Mouse (Mus musculus): ENCODE measurements around the gene Klra1. TPM values are rescaled to one million over a fixed set of nuclear protein-coding genes. Genes with fewer than 3 reads are reported as not detected.
"Not testable (repeated sequence)": the region's sequence is repeated elsewhere in the genome, so short reads cannot be mapped to it uniquely, and the experiment has no call there.

Gene Klra1
- polyA plus RNA-seq (2015; fragmentation: Nextera tagmentation; extraction: Ambion mirVana): not detected in 2 replicates

DNA sequence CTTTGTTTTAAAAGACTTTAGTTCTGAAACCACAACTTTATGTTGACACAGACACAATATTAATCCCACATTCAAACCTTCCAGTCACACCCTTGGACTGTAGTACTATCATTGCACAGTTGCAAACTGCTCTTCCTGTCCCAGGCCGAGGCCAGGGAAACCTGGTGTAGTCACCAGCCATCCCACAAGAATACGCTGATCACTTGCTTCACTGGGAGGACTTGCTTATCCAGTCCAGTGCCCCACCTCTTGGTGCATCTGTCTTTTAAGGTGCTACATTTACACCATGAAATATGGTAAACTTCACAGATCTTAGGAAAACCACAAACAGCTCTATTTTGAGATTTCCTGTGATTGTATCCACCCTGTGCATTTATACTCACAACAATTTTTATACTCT, at the start of gene Klra1:
Gene Klra1, minus strand, starts transcription at position 125 of the 400 bp plus-strand sequence.
- WGBS: 77% methylated on average over 2 of the region's 2 CpGs

DNA sequence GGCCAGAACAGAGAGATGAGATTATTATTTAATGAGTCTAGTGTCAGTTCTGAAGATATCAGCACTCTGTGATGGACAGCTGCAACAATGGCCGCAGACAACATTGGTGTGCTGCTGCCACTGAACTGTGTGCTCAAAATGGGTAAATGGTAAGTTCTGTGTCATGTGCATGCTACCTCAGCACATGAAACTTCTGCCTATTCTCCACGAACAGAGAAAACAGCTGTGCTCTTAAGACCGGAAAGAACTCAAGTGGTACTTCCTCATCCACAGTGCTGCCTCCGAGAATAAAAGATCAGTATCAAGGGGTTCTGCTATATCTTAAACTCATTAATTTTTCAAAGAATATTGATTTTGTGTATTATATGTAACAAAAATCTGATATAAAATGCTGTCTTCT, 42.8 kb upstream of the Klra1 start:
- WGBS: 87% methylated on average over 4 of the region's 4 CpGs
- H3K36me3 ChIP-seq: no peaks in the 10 kb centered on the region

More for the DNA sequence above, at the start of gene Klra1:
- Histone ChIP-seq H3K36me3 (no peaks in the 10 kb centered on the region), H3K4me2 (no peak within 1 kb of the TSS), H3K4me3 (replicated peaks) (no peak within 1 kb of the TSS), H3K27me3 (replicated peaks) (no peaks in the 10 kb centered on the region), H3K9ac (no peak within 1 kb of the TSS), H3K4me1 (no peaks in the 10 kb centered on the region), H3K27ac (no peak within 1 kb of the TSS), H3K9me3 (no peaks in the 10 kb centered on the region)
- ATAC-seq (ENCODE audit: insufficient read depth, low FRiP score, low read depth): no peak

GRCm38 (mm10) chr6:130419158-130419557, 32.5 kb upstream of the Klra1 start:
- Histone ChIP-seq H3K27ac (no peak overlapping the region), H3K27me3 (replicated peaks) (no peaks in the 10 kb centered on the region), H3K4me1 (no peaks in the 10 kb centered on the region), H3K9ac (no peak overlapping the region), H3K36me3 (no peaks in the 10 kb centered on the region), H3K9me3 (no peaks in the 10 kb centered on the region), H3K4me3 (replicated peaks) (no peak overlapping the region), H3K4me2 (no peak overlapping the region)
- WGBS: 89% methylated on average over 2 of the region's 2 CpGs
- ATAC-seq (ENCODE audit: insufficient read depth, low FRiP score, low read depth): no peak

More for the DNA sequence above, 42.8 kb upstream of the Klra1 start:
- Histone ChIP-seq H3K4me3 (replicated peaks) (no peak overlapping the region), H3K4me1 (no peaks in the 10 kb centered on the region), H3K9ac (no peak overlapping the region), H3K27ac (no peak overlapping the region), H3K27me3 (replicated peaks) (no peaks in the 10 kb centered on the region), H3K4me2 (no peak overlapping the region), H3K9me3 (no peaks in the 10 kb centered on the region)
- ATAC-seq (ENCODE audit: insufficient read depth, low FRiP score, low read depth): no peak

- H3K4me2 ChIP-seq: no peak overlapping the region
- no peaks in the 10 kb centered on the region for H3K27me3 ChIP-seq (replicated peaks)
- no peaks in the 10 kb centered on the region for H3K9me3 ChIP-seq
- no peaks in the 10 kb centered on the region for H3K4me1 ChIP-seq
- 62% methylated on average over 1 of the region's 1 CpGs for WGBS
- no peak overlapping the region for H3K4me3 ChIP-seq (replicated peaks)
- no peak overlapping the region for H3K9ac ChIP-seq
- H3K36me3 ChIP-seq: no peaks in the 10 kb centered on the region
- ATAC-seq (ENCODE audit: insufficient read depth, low FRiP score, low read depth): no peak
- no peak overlapping the region for H3K27ac ChIP-seq
Measured at GRCm38 (mm10) chr6:130404882-130405281, 18.2 kb upstream of the Klra1 start.

DNA sequence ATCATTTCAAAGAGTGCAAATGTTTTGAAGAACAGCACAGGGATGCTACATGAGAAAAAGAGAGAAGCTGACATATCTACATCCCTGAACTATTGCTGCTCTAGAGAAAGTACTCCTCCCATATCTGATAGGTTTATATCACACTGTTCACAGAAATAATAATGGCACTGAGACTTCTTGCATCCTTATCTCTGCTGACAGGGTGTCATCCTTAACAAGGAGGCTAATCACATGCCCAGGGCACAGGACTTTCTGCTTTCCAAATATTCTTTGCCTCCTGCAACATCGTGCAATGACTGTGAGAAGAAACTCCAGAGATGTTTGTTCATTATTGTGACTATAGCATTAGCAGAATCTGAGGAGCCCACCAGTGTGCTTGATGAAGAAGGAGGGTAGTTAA, 871 bp downstream of the Klra1 start:
- Histone ChIP-seq H3K27me3 (replicated peaks) (no peaks in the 10 kb centered on the region), H3K9ac (no peak overlapping the region), H3K4me1 (no peaks in the 10 kb centered on the region), H3K36me3 (no peaks in the 10 kb centered on the region), H3K4me2 (no peak overlapping the region), H3K4me3 (replicated peaks) (no peak overlapping the region), H3K27ac (no peak overlapping the region), H3K9me3 (no peaks in the 10 kb centered on the region)
- 53% methylated on average over 1 of the region's 1 CpGs for WGBS
- no peak for ATAC-seq (ENCODE audit: insufficient read depth, low FRiP score, low read depth)

DNA sequence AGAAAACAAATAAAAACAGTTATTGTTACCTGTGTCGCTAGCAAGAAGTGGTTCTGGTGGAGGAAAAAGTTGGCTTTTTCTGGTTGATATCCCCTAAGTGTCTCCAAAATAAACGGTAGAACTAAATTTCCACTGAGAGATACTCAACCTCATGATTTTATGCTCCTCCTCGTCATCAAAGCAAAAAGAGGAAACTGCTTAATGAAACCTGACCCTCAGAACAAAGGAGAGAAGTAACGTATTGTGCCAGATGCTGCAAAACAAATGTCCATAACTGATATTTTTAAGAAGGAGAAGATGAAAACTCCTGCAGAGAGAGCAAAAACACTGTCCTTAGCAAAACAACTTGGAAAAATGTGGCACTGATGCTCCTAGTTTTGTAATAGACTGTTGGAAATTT, 4.3 kb downstream of the Klra1 start:
- no peak overlapping the region for H3K4me2 ChIP-seq
- H3K36me3 ChIP-seq: no peaks in the 10 kb centered on the region
- no peak overlapping the region for H3K27ac ChIP-seq
- no peak overlapping the region for H3K4me3 ChIP-seq (replicated peaks)
- ATAC-seq (ENCODE audit: insufficient read depth, low FRiP score, low read depth): no peak
- H3K9ac ChIP-seq: no peak overlapping the region
- H3K4me1 ChIP-seq: no peaks in the 10 kb centered on the region
- no peaks in the 10 kb centered on the region for H3K27me3 ChIP-seq (replicated peaks)
- no peaks in the 10 kb centered on the region for H3K9me3 ChIP-seq
- WGBS: 76% methylated on average over 4 of the region's 4 CpGs

- H3K4me2 ChIP-seq; H3K4me3 ChIP-seq (replicated peaks); H3K36me3 ChIP-seq; H3K9ac ChIP-seq; ATAC-seq (ENCODE audit: insufficient read depth, low FRiP score, low read depth); H3K27ac ChIP-seq; H3K27me3 ChIP-seq (replicated peaks); H3K4me1 ChIP-seq; H3K9me3 ChIP-seq: not testable (repeated sequence)
- WGBS: 21% methylated on average over 1 of the region's 1 CpGs
Measured at GRCm38 (mm10) chr6:130345381-130345780, 41.3 kb downstream of the Klra1 start.

GRCm38 (mm10) chr6:130341973-130342372, 44.7 kb downstream of the Klra1 start:
- not testable (repeated sequence) for H3K27ac ChIP-seq; H3K4me1 ChIP-seq; H3K27me3 ChIP-seq (replicated peaks); H3K4me2 ChIP-seq; H3K4me3 ChIP-seq (replicated peaks); H3K9ac ChIP-seq; H3K36me3 ChIP-seq; ATAC-seq (ENCODE audit: insufficient read depth, low FRiP score, low read depth); H3K9me3 ChIP-seq
- 75% methylated on average over 2 of the region's 2 CpGs for WGBS

DNA sequence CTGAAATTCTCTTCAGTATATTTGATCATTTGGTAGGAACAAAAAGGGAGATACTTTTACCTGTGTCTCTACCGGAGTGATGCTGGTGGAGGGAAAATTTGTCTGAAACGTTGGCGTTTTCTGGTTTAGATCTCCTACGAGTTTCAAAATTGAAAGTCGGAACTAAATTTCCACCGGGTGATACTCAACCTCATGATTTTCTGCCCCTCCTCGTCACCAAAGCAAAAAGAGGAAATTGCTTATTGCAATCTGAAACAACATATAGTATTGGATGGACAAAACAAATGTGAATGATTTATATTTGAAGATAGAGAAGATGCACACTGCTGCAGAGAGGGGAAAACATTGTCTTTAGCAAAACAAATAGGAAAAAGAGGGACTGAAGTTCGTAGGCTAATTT, 49.3 kb downstream of the Klra1 start, which contains the start of gene Klra3:
Gene Klra3, minus strand, starts transcription at position 164 of the 400 bp plus-strand sequence.
- 86% methylated on average over 8 of the region's 8 CpGs for WGBS
- Histone ChIP-seq H3K27ac (no peak within 1 kb of the TSS), H3K27me3 (replicated peaks) (no peaks in the 10 kb centered on the region), H3K9ac (no peak within 1 kb of the TSS), H3K36me3 (no peaks in the 10 kb centered on the region), H3K4me2 (no peak within 1 kb of the TSS), H3K4me3 (replicated peaks) (no peak within 1 kb of the TSS), H3K9me3 (no peaks in the 10 kb centered on the region), H3K4me1 (no peaks in the 10 kb centered on the region)
- no peak for ATAC-seq (ENCODE audit: insufficient read depth, low FRiP score, low read depth)

Other genes with a start within 250 kb of the Klra1 start
- not detected in 2 replicates for gene Klra9, start 193.8 kb downstream of the Klra1 start, polyA plus RNA-seq (2015; fragmentation: Nextera tagmentation; extraction: Ambion mirVana)
- not detected in 2 replicates for gene Klra7, start 153.6 kb downstream of the Klra1 start, polyA plus RNA-seq (2015; fragmentation: Nextera tagmentation; extraction: Ambion mirVana)
- not detected in 2 replicates for gene Klra10, start 104.9 kb downstream of the Klra1 start, polyA plus RNA-seq (2015; fragmentation: Nextera tagmentation; extraction: Ambion mirVana)
- not detected in 2 replicates for gene Klra3, start 49.3 kb downstream of the Klra1 start, polyA plus RNA-seq (2015; fragmentation: Nextera tagmentation; extraction: Ambion mirVana)